Mouse (Mus musculus) cerebellum, adult 9-11 months (tissue): ENCODE measurements around the gene Pgr.

ENCODE experiments used
- DNase-seq: peaks from one replicate; pipeline ENCODE4 v3.0.0; 2022

Gene Pgr

GRCm38 (mm10) chr9:8899616-8900202 is at the start of gene Pgr:
Gene Pgr, plus strand, starts transcription at chr9:8899833.
- peak; percentile 4 for DNase-seq

- no peak for DNase-seq
Observed at GRCm38 (mm10) chr9:8857455-8857854, 42.2 kb upstream of the Pgr start.

GRCm38 (mm10) chr9:8868511-8868910 is 31.1 kb upstream of the Pgr start:
- no peak for DNase-seq

GRCm38 (mm10) chr9:8895205-8895604 is 4.4 kb upstream of the Pgr start:
- DNase-seq = no peak

GRCm38 (mm10) chr9:8900203-8901012 is 775 bp downstream of the Pgr start:
- peak; percentile 12 for DNase-seq

GRCm38 (mm10) chr9:8901013-8901646 is 1.5 kb downstream of the Pgr start:
- peak; percentile 13 for DNase-seq

- peak; percentile 43 for DNase-seq
Observed at GRCm38 (mm10) chr9:8901647-8902131, 2.1 kb downstream of the Pgr start.

GRCm38 (mm10) chr9:8902277-8902676 is 2.6 kb downstream of the Pgr start:
- no peak for DNase-seq

- no peak for DNase-seq
Observed at GRCm38 (mm10) chr9:8927561-8927960, 27.9 kb downstream of the Pgr start.

- no peak for DNase-seq
Observed at GRCm38 (mm10) chr9:8937753-8938152, 38.1 kb downstream of the Pgr start.

- DNase-seq = no peak
Observed at GRCm38 (mm10) chr9:8953306-8953705, 53.7 kb downstream of the Pgr start.

- peak; percentile 8 for DNase-seq
Observed at GRCm38 (mm10) chr9:8964512-8965133, 65.0 kb downstream of the Pgr start.

- DNase-seq = peak; percentile 5
Observed at GRCm38 (mm10) chr9:8970240-8970639, 70.6 kb downstream of the Pgr start.

- DNase-seq = no peak
Observed at GRCm38 (mm10) chr9:8971491-8971890, 71.9 kb downstream of the Pgr start, which contains the start of gene Gm16485. Gene Gm16485, plus strand, starts transcription at chr9:8971791.

- no peak for DNase-seq
Observed at GRCm38 (mm10) chr9:8977775-8978174, 78.1 kb downstream of the Pgr start.

GRCm38 (mm10) chr9:8982315-8982714 is 82.7 kb downstream of the Pgr start:
- DNase-seq = no peak

GRCm38 (mm10) chr9:8996494-8996893 is 96.9 kb downstream of the Pgr start:
- DNase-seq = no peak

GRCm38 (mm10) chr9:9001170-9001569 is 101.5 kb downstream of the Pgr start:
- DNase-seq = no peak

GRCm38 (mm10) chr9:9015108-9015507 is 115.5 kb downstream of the Pgr start:
- no peak for DNase-seq
